Mouse (Mus musculus) hindbrain, embryonic 16.5 days (tissue): ENCODE results near the gene Trim21. TPM values are rescaled to one million over a fixed set of nuclear protein-coding genes. Genes with fewer than 3 reads are reported as not detected.

ENCODE experiments used
- ATAC-seq: fragments of 200-750 bp; cut with Nextera tagmentation; 2 replicates; pipeline ENCODE4 v1.8.0; 2017; ENCODE audit warnings: moderate TSS enrichment, moderate library complexity
- H3K27ac ChIP-seq: fragments of 300-500 bp; sonication (generic); 2 replicates; pipeline ENCODE4 v1.5.1; 2014; ENCODE audit warnings: low read depth, mild to moderate bottlenecking, control low read depth, low read length, moderate library complexity
- H3K27me3 ChIP-seq: fragments of 300-500 bp; sonication (generic); replicated peaks from 2 replicates; pipeline ENCODE4 v1.6.1; 2014; ENCODE audit warnings: low read length; ENCODE audit not compliant: control insufficient read depth, insufficient read depth
- H3K36me3 ChIP-seq: fragments of 300-500 bp; sonication (generic); 2 replicates; pipeline ENCODE4 v1.6.1; 2014; ENCODE audit warnings: mild to moderate bottlenecking, low read length, moderate library complexity, mixed read lengths; ENCODE audit not compliant: control insufficient read depth, insufficient read depth
- H3K4me1 ChIP-seq: fragments of 300-500 bp; sonication (generic); 2 replicates; pipeline ENCODE4 v1.6.1; 2014; ENCODE audit warnings: low read depth, low read length; ENCODE audit not compliant: control insufficient read depth, insufficient read depth
- H3K4me2 ChIP-seq: fragments of 300-500 bp; sonication (generic); 2 replicates; pipeline ENCODE4 v1.6.1; 2014; ENCODE audit warnings: mild to moderate bottlenecking, low read length, control low read depth, moderate library complexity
- H3K4me3 ChIP-seq: fragments of 300-500 bp; sonication (generic); 2 replicates; pipeline ENCODE4 v1.5.1; 2014; ENCODE audit warnings: mild to moderate bottlenecking, low read length, control low read depth, moderate library complexity
- H3K9ac ChIP-seq: fragments of 300-500 bp; sonication (generic); 2 replicates; pipeline ENCODE4 v1.6.1; 2014; ENCODE audit warnings: low read depth, mild to moderate bottlenecking, control low read depth, low read length, moderate library complexity
- H3K9me3 ChIP-seq: fragments of 300-500 bp; sonication (generic); 2 replicates; pipeline ENCODE4 v1.6.1; 2014; ENCODE audit warnings: mild to moderate bottlenecking, low read length, moderate library complexity; ENCODE audit not compliant: control insufficient read depth
- WGBS: fragments of 180-500 bp; shearing (Covaris S2); extraction: QIAGEN DNeasy Blood & Tissue Kit; methylation state at CpG from one replicate; pipeline ENCODE4 v1.1.7; 2014; 5-methylcytosine and 5-hydroxymethylcytosine counted together
- polyA plus RNA-seq: library from polyadenylated mRNA; unstranded; fragments of >200 nt; fragmentation: Nextera tagmentation; extraction: Ambion mirVana; gene quantifications from 2 replicates; pipeline ENCODE4 v1.2.1, GENCODE M21; 2015

Gene Trim21
- polyA plus RNA-seq, 1 experiment from 2014 or later, result 0.26 TPM

GRCm38 (mm10) chr7:102511927-102512326, 53.4 kb downstream of the Trim21 start:
- no peak overlapping the region for H3K27ac ChIP-seq
- ATAC-seq, result no peak
- no peak overlapping the region for H3K4me2 ChIP-seq
- no peaks in the 10 kb centered on the region for H3K36me3 ChIP-seq
- no peak overlapping the region for H3K9ac ChIP-seq
- no peak overlapping the region for H3K4me3 ChIP-seq
- WGBS, result 94% methylated on average over 10 of the region's 10 CpGs
- H3K4me1 ChIP-seq, result peaks cover 9% of the 10 kb centered on the region
- H3K9me3 ChIP-seq, result no peaks in the 10 kb centered on the region
- H3K27me3 ChIP-seq, result 0 out of 2 replicates have a peak, but pooled peaks cover 3% of the 10 kb centered on the region

GRCm38 (mm10) chr7:102509726-102510125, 55.6 kb downstream of the Trim21 start:
- H3K36me3 ChIP-seq, result no peaks in the 10 kb centered on the region
- WGBS, result 71% methylated on average over 7 of the region's 7 CpGs
- no peak for ATAC-seq
- no peak overlapping the region for H3K27ac ChIP-seq
- H3K4me3 ChIP-seq, result no peak overlapping the region
- 0 out of 2 replicates have a peak, but pooled peaks cover 2% of the 10 kb centered on the region for H3K4me1 ChIP-seq
- H3K27me3 ChIP-seq, result 0 out of 2 replicates have a peak, but pooled peaks cover 3% of the 10 kb centered on the region
- H3K9ac ChIP-seq, result no peak overlapping the region
- no peak overlapping the region for H3K4me2 ChIP-seq
- no peaks in the 10 kb centered on the region for H3K9me3 ChIP-seq

GRCm38 (mm10) chr7:102508666-102509065, 56.6 kb downstream of the Trim21 start:
- Histone ChIP-seq H3K36me3 (no peaks in the 10 kb centered on the region), H3K4me3 (no peak overlapping the region), H3K27ac (no peak overlapping the region), H3K4me2 (no peak overlapping the region), H3K9ac (no peak overlapping the region), H3K27me3 (0 out of 2 replicates have a peak, but pooled peaks cover under 1% of the 10 kb centered on the region), H3K4me1 (0 out of 2 replicates have a peak, but pooled peaks cover 2% of the 10 kb centered on the region), H3K9me3 (no peaks in the 10 kb centered on the region)
- ATAC-seq, result no peak
- WGBS, result 88% methylated on average over 6 of the region's 6 CpGs

GRCm38 (mm10) chr7:102508066-102508465, 57.2 kb downstream of the Trim21 start:
- 0 out of 2 replicates have a peak, but pooled peaks cover 2% of the 10 kb centered on the region for H3K4me1 ChIP-seq
- H3K27ac ChIP-seq, result no peak overlapping the region
- no peak for ATAC-seq
- no peak overlapping the region for H3K9ac ChIP-seq
- WGBS, result 89% methylated on average over 9 of the region's 9 CpGs
- H3K36me3 ChIP-seq, result no peaks in the 10 kb centered on the region
- H3K9me3 ChIP-seq, result no peaks in the 10 kb centered on the region
- no peak overlapping the region for H3K4me2 ChIP-seq
- no peaks in the 10 kb centered on the region for H3K27me3 ChIP-seq
- no peak overlapping the region for H3K4me3 ChIP-seq

Other genes with a start within 250 kb of the Trim21 start
- 48.8 and 55.7 TPM in 2 replicates for gene Rrm1, start 123.8 kb downstream of the Trim21 start, polyA plus RNA-seq
- gene Olfr543, start 83.8 kb downstream of the Trim21 start, polyA plus RNA-seq, result 0.66 and 0.71 TPM in 2 replicates
- gene Olfr544, start 77.2 kb downstream of the Trim21 start, polyA plus RNA-seq, result 0.05 and 0.14 TPM in 2 replicates
- gene Olfr545, start 65.9 kb downstream of the Trim21 start, polyA plus RNA-seq, result 0.24 and 0.45 TPM in 2 replicates
- gene Olfr547, start 30.7 kb downstream of the Trim21 start, polyA plus RNA-seq, result not detected in 2 replicates
- gene Olfr548-ps1, start 24.6 kb downstream of the Trim21 start, polyA plus RNA-seq, result not detected in 2 replicates
- gene Olfr549, start 15.6 kb downstream of the Trim21 start, polyA plus RNA-seq, result not detected in 2 replicates
- gene Olfr550, start 6.0 kb upstream of the Trim21 start, polyA plus RNA-seq, result 0.04 TPM in 1 of 2 replicates, not detected in the other
- gene Olfr551, start 26.4 kb upstream of the Trim21 start, polyA plus RNA-seq, result not detected in 2 replicates
- not detected in 2 replicates for gene Olfr552, start 32.3 kb upstream of the Trim21 start, polyA plus RNA-seq
- gene Olfr553, start 52.7 kb upstream of the Trim21 start, polyA plus RNA-seq, result not detected in 2 replicates
- not detected in 2 replicates for gene Olfr554, start 72.9 kb upstream of the Trim21 start, polyA plus RNA-seq
- not detected in 2 replicates for gene Olfr555, start 93.3 kb upstream of the Trim21 start, polyA plus RNA-seq
- gene Olfr556, start 99.4 kb upstream of the Trim21 start, polyA plus RNA-seq, result not detected in 2 replicates
- gene Trim68, start 121.8 kb upstream of the Trim21 start, polyA plus RNA-seq, result 6.5 and 9.7 TPM in 2 replicates
- gene Olfr557, start 130.4 kb upstream of the Trim21 start, polyA plus RNA-seq, result not detected in 2 replicates
- 0.16 and 0.22 TPM in 2 replicates for gene Olfr558, start 136.7 kb upstream of the Trim21 start, polyA plus RNA-seq
- not detected in 2 replicates for gene Olfr33, start 153.6 kb upstream of the Trim21 start, polyA plus RNA-seq
- gene Olfr559, start 162.0 kb upstream of the Trim21 start, polyA plus RNA-seq, result not detected in 2 replicates
- gene Olfr560, start 193.9 kb upstream of the Trim21 start, polyA plus RNA-seq, result not detected in 2 replicates
- gene Olfr78, start 194.0 kb upstream of the Trim21 start, polyA plus RNA-seq, result 0.10 and 0.11 TPM in 2 replicates
- not detected in 2 replicates for gene Olfr561, start 205.7 kb upstream of the Trim21 start, polyA plus RNA-seq
- not detected in 2 replicates for gene Olfr564, start 238.0 kb upstream of the Trim21 start, polyA plus RNA-seq